Mouse (Mus musculus) ES-E14 (cell line): ENCODE measurements around the gene Crabp2. TPM values are rescaled to one million over a fixed set of nuclear protein-coding genes. Genes with fewer than 3 reads are reported as not detected.

Experiments
- DNase-seq: peaks from one replicate; pipeline ENCODE4 v3.0.0-alpha.2; 2013; ENCODE audit warnings: low read depth, low spot score
- H3K27ac ChIP-seq: 2 replicates; pipeline ENCODE4 v1.5.1; 2012; ENCODE audit warnings: low read depth, mild to moderate bottlenecking, low read length, moderate library complexity, mixed read lengths; ENCODE audit not compliant: poor library complexity, insufficient read depth, severe bottlenecking
- H3K36me3 ChIP-seq: 2 replicates; pipeline ENCODE4 v1.6.1; 2012; ENCODE audit warnings: mild to moderate bottlenecking, low read length, moderate library complexity, mixed read lengths; ENCODE audit not compliant: control insufficient read depth, poor library complexity, insufficient read depth, severe bottlenecking
- H3K4me1 ChIP-seq, 2 experiments: fragments of 150-350 bp in 1 of 2; sonication (generic) in 1 of 2; 2 replicates each; pipeline ENCODE4 v1.6.1; 2012; ENCODE audit warnings: low read length in 2 of 2, mild to moderate bottlenecking in 1 of 2, mixed read lengths in 1 of 2; ENCODE audit not compliant: control insufficient read depth in 2 of 2, insufficient read depth in 2 of 2, poor library complexity in 1 of 2
- H3K4me3 ChIP-seq, 2 experiments: fragments of 150-350 bp in 1 of 2; sonication (generic) in 1 of 2; 2 replicates each; pipeline ENCODE4 v1.5.1; 2012; ENCODE audit warnings: low read length in 2 of 2, low read depth in 1 of 2, mild to moderate bottlenecking in 1 of 2, mixed read lengths in 1 of 2; ENCODE audit not compliant: insufficient read depth in 1 of 2, poor library complexity in 1 of 2, severe bottlenecking in 1 of 2
- H3K9ac ChIP-seq: 2 replicates; pipeline ENCODE4 v1.6.1; 2012; ENCODE audit warnings: low read depth, mild to moderate bottlenecking, low read length, mixed read lengths; ENCODE audit not compliant: poor library complexity, insufficient read depth, severe bottlenecking
- H3K9me3 ChIP-seq: fragments of 150-350 bp; sonication (generic); 2 replicates; pipeline ENCODE4 v1.6.1; 2012; ENCODE audit warnings: low read depth, mild to moderate bottlenecking, low read length; ENCODE audit not compliant: control insufficient read depth, insufficient read depth
- CHD2 ChIP-seq: IDR thresholded peaks from 2 replicates; pipeline ENCODE4 v1.6.1; 2014; ENCODE audit warnings: mild to moderate bottlenecking, low read depth, low read length, inconsistent platforms
- HCFC1 ChIP-seq: IDR thresholded peaks from 2 replicates; pipeline ENCODE4 v1.6.1; 2012; ENCODE audit warnings: low read length, inconsistent platforms, borderline replicate concordance; ENCODE audit not compliant: insufficient read depth
- MAFK ChIP-seq: IDR thresholded peaks from 2 replicates; pipeline ENCODE4 v1.6.1; 2014; ENCODE audit warnings: mild to moderate bottlenecking, low read depth, low read length, inconsistent platforms; ENCODE audit not compliant: insufficient read depth
- ZC3H11A ChIP-seq: IDR thresholded peaks from 2 replicates; pipeline ENCODE4 v1.6.1; 2012; ENCODE audit warnings: low read depth, mild to moderate bottlenecking, inconsistent platforms, low read length, borderline replicate concordance
- ZNF384 ChIP-seq: IDR thresholded peaks from 2 replicates; pipeline ENCODE4 v1.6.1; 2012; ENCODE audit warnings: low read depth, low read length, inconsistent platforms
- in situ Hi-C, 2 experiments: fragments of 600-800 bp; cut with MboI; formaldehyde crosslinking; loops; one replicate each; pipeline ENCODE4 v1.15.1; 2025; ENCODE audit warnings: low sequenced_read_pairs in 2 of 2, inconsistent platforms in 1 of 2; ENCODE audit not compliant: unreplicated experiment in 2 of 2
- total RNA-seq: library from RNA; depleted of rRNA; stranded (reverse); fragments of 300-350 nt; gene quantifications from 2 replicates; pipeline ENCODE4 v1.2.3, GENCODE M21; 2012

The Crabp2 gene
- total RNA-seq, 1 experiment = 19.7 TPM

GRCm38 (mm10) chr3:87940611-87941010, 7.9 kb upstream of the Crabp2 start:
- in situ Hi-C loops = no loop called here
- H3K27ac ChIP-seq = no peak overlapping the region
- no peak for TF ChIP-seq HCFC1
- no peak for TF ChIP-seq CHD2
- TF ChIP-seq MAFK = no peak
- no peak for TF ChIP-seq ZC3H11A
- no peak for TF ChIP-seq ZNF384

GRCm38 (mm10) chr3:87942471-87942870, 6.0 kb upstream of the Crabp2 start:
- in situ Hi-C loops = no loop called here
- DNase-seq = no peak
- Histone ChIP-seq H3K4me1 (peaks cover 3 to 25% of the 10 kb centered on the region in 2 experiments; a peak in 3 of 4 replicates), H3K36me3 (peaks cover 38% of the 10 kb centered on the region), H3K9me3 (no peaks in the 10 kb centered on the region), H3K9ac (no peak overlapping the region), H3K27ac (no peak overlapping the region), H3K4me3 (no peak overlapping the region)
- TF ChIP-seq ZC3H11A = no peak

More at GRCm38 (mm10) chr3:87940611-87941010, 7.9 kb upstream of the Crabp2 start:
- Histone ChIP-seq H3K9me3 (no peaks in the 10 kb centered on the region), H3K36me3 (peaks cover 48% of the 10 kb centered on the region), H3K4me3 (no peak overlapping the region), H3K9ac (no peak overlapping the region), H3K4me1 (peaks cover 0 to 13% of the 10 kb centered on the region in 2 experiments; a peak in 2 of 4 replicates)
- no peak for DNase-seq

- Histone ChIP-seq H3K4me1 (peaks cover 3 to 29% of the 10 kb centered on the region in 2 experiments; a peak in 3 of 4 replicates), H3K9me3 (no peaks in the 10 kb centered on the region)
Observed at GRCm38 (mm10) chr3:87943586-87943985, 4.9 kb upstream of the Crabp2 start.

GRCm38 (mm10) chr3:87944838-87945600, 3.4 kb upstream of the Crabp2 start:
- in situ Hi-C loops = no loop called here
- H3K4me1 ChIP-seq = peaks cover 6 to 40% of the 10 kb centered on the region in 2 experiments
- no peak overlapping the region for H3K27ac ChIP-seq
- peaks cover 18% of the 10 kb centered on the region for H3K36me3 ChIP-seq
- H3K9me3 ChIP-seq = no peaks in the 10 kb centered on the region
- no peak for DNase-seq
- no peak overlapping the region for H3K9ac ChIP-seq
- TF ChIP-seq HCFC1 (no peak), MAFK (no peak), CHD2 (no peak), ZC3H11A (no peak), ZNF384 (no peak)
- no peak overlapping the region for H3K4me3 ChIP-seq

More at GRCm38 (mm10) chr3:87943586-87943985, 4.9 kb upstream of the Crabp2 start:
- Histone ChIP-seq H3K4me3 (no peak overlapping the region), H3K36me3 (peaks cover 30% of the 10 kb centered on the region), H3K27ac (no peak overlapping the region), H3K9ac (no peak overlapping the region)
- no peak for DNase-seq
- no peak for TF ChIP-seq HCFC1
- TF ChIP-seq ZNF384 = no peak
- TF ChIP-seq MAFK = no peak
- TF ChIP-seq CHD2 = no peak
- TF ChIP-seq ZC3H11A = no peak
- in situ Hi-C loops = no loop called here
